Mouse (Mus musculus) heart, postnatal 0 days (tissue): ENCODE measurements around the gene Haus2.

Experiments
- CTCF ChIP-seq: IDR thresholded peaks from 2 replicates; pipeline ENCODE4 v1.5.1; 2016; ENCODE audit warnings: antibody characterized with exemption, control low read depth, low read depth
- EP300 ChIP-seq: IDR thresholded peaks from 2 replicates; pipeline ENCODE4 v1.6.1; 2016; ENCODE audit warnings: antibody characterized with exemption, low read depth

- TF ChIP-seq CTCF: no peak
- TF ChIP-seq EP300: no peak
Measured at GRCm38 (mm10) chr2:120599506-120599905, 9.7 kb upstream of the Haus2 start.
